Mouse (Mus musculus): ENCODE measurements around the gene Ap1g2. TPM values are rescaled to one million over a fixed set of nuclear protein-coding genes. Genes with fewer than 3 reads are reported as not detected.

Ap1g2 gene
- total RNA-seq, 2 experiments from 2014 or later: 15.4 to 19.3 TPM

- no peak for TF ChIP-seq CTCF (conservative IDR thresholded peaks at IDR 0.05)
- DNase-seq (ENCODE audit: low spot score in 2 of 2): no peak
- H3K27ac ChIP-seq: peak overlapping the region; percentile 63
Measured at GRCm38 (mm10) chr14:55059931-55060330, 46.5 kb downstream of the Ap1g2 start.

DNA sequence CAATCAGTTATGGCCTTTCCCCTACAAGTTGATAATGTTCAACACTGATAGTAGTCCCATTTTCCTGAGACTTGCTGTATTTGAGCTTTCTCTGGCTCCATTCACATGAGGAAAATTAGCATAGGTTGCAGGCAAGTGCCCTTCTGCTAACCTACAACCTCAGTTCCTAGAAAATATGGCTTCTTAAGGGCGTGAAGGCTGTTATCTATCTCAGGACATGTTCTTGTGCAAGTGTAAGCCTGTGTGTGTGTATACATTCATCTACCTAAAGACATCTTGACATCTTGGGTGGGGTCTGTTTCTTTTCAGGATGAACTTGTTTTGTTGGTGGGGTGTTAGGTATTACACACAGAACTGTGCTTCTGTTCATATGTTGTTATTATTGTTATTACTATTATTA, 47.4 kb downstream of the Ap1g2 start:
- no peak for TF ChIP-seq CTCF (conservative IDR thresholded peaks at IDR 0.05)
- no peak overlapping the region for H3K4me3 ChIP-seq
- peak overlapping the region; percentile 63; the same call in 1 of the 2 replicates for H3K27ac ChIP-seq
- no peak for DNase-seq (ENCODE audit: low spot score in 2 of 2)

More at GRCm38 (mm10) chr14:55059931-55060330, 46.5 kb downstream of the Ap1g2 start:
- no peak overlapping the region for H3K4me3 ChIP-seq

- TF ChIP-seq CTCF (conservative IDR thresholded peaks at IDR 0.05): peak; percentile 52
- peak overlapping the region; percentile 92 for H3K27ac ChIP-seq
- peak; percentile 91 to 92 for DNase-seq (ENCODE audit: low spot score in 2 of 2)
- peak overlapping the region; percentile 47 for H3K4me3 ChIP-seq
Measured at GRCm38 (mm10) chr14:55055167-55055834, 51.1 kb downstream of the Ap1g2 start.

DNA sequence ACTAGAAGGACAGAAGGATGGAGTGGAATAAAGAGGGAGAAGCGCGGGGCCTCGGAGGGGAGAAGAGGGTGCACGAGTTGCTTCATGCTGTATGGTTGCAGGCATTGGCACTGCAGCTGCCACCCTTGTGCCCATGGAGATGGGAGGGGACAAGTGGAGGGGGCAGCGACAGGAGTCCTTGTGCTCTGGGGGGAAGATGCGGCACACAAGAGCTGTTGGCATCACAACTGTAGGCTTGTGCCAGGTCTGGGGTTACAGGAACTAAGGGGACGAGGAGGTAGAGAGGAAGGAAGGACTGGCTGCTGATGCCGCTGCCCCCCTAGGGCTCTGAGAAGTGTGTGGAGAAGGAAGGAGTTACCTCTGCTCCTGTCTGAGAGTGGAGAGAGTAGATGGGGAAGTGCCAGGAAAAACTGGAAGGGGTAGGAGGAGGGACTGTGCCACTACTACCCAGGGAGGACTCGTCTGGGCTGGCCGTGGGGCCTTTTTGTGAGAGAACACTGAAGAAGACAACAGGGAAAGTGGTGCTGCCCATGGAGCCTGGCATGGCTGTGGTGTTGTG, 52.1 kb downstream of the Ap1g2 start:
- DNase-seq (ENCODE audit: low spot score in 2 of 2): no peak
- H3K4me3 ChIP-seq: peak overlapping the region; percentile 47
- no peak for TF ChIP-seq CTCF (conservative IDR thresholded peaks at IDR 0.05)
- peak overlapping the region; percentile 92 for H3K27ac ChIP-seq

GRCm38 (mm10) chr14:55053708-55054190, 52.6 kb downstream of the Ap1g2 start:
- Histone ChIP-seq H3K4me3 (peak overlapping the region; percentile 47), H3K27ac (peak overlapping the region; percentile 92)
- DNase-seq (ENCODE audit: low spot score in 2 of 2): peak; percentile 86 to 88
- TF ChIP-seq CTCF (conservative IDR thresholded peaks at IDR 0.05): no peak

DNA sequence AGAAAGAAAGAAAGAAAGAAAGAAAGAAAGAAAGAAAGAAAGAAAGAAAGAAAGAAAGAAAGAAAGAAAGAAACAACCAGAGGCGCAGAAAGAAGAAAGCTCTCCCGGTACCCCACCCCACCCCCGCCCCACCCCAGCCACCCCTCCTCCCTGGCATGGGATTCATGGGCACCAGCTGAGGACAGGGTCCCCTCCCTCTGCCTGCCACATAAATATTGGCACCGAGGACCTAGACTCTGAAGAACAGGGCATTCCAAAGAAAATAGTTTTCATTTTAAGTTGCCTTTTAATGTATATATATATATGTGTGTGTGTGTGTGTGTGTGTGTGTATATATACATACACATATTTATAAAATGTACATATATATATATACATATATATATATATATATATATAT, 53.3 kb downstream of the Ap1g2 start:
- peak overlapping the region; percentile 92 for H3K27ac ChIP-seq
- peak overlapping the region; percentile 47; the same call in 1 of the 2 replicates for H3K4me3 ChIP-seq
- DNase-seq (ENCODE audit: low spot score in 2 of 2): no peak
- no peak for TF ChIP-seq CTCF (conservative IDR thresholded peaks at IDR 0.05)

DNA sequence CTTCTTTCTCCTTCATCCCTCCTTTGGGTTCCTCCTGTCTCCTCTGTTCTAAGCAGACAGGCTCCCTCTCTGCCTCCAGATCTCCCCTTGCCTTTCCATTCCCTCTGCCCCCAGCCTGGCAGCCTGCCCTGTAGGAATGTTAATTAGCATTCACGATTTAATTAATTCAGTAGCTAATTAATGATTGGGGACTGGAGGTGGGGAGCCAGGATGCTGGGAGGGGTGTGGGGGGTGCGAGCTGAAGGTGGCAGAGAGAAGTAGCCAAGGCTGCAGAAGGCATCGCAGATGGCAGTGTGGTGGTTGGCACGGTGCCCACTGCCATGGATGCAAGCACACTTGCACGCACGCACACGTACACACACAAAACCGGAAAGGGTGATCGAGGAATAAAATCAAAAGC, 53.9 kb downstream of the Ap1g2 start:
- DNase-seq (ENCODE audit: low spot score in 2 of 2): peak; percentile 87 to 89
- Histone ChIP-seq H3K4me3 (no peak overlapping the region), H3K27ac (peak overlapping the region; percentile 85)
- no peak for TF ChIP-seq CTCF (conservative IDR thresholded peaks at IDR 0.05)

Other genes starting within 250 kb of the Ap1g2 start
- 10 to 100 TPM; 22.0 to 22.2 TPM for gene Homez, start 235.6 kb downstream of the Ap1g2 start, total RNA-seq (2021)
- 10 to 100 TPM; 22.1 to 24.3 TPM for gene Ppp1r3e, start 229.0 kb downstream of the Ap1g2 start, total RNA-seq (2021)
- 100 to 1,000 TPM; 114 to 126 TPM for gene Bcl2l2, start 223.2 kb downstream of the Ap1g2 start, total RNA-seq (2021)
- gene Gm20521, start 223.2 kb downstream of the Ap1g2 start, total RNA-seq (2021): 1 to 10 TPM; 1.0 to 9.4 TPM
- gene Pabpn1, start 214.1 kb downstream of the Ap1g2 start, total RNA-seq (2021): 100 to 1,000 TPM; 271 to 305 TPM
- gene Slc22a17, start 193.5 kb downstream of the Ap1g2 start, total RNA-seq (2021): 100 to 1,000 TPM; 666 to 700 TPM
- 10 to 100 TPM; 10.6 to 11.2 TPM for gene Efs, start 180.5 kb downstream of the Ap1g2 start, total RNA-seq (2021)
- not detected for gene Il25, start 173.9 kb downstream of the Ap1g2 start, total RNA-seq (2021)
- gene Cmtm5, start 170.3 kb downstream of the Ap1g2 start, total RNA-seq (2021): 10 to 100 TPM; 66.9 to 78.4 TPM
- 1 to 10 TPM; 2.5 to 3.0 TPM for gene Myh6, start 139.7 kb downstream of the Ap1g2 start, total RNA-seq (2021)
- not detected for gene Gm17428, start 129.7 kb downstream of the Ap1g2 start, total RNA-seq (2021)
- gene Myh7, start 112.0 kb downstream of the Ap1g2 start, total RNA-seq (2021): 1 to 10 TPM; 8.3 TPM
- 10 to 100 TPM; 30.3 to 34.9 TPM for gene Ngdn, start 91.1 kb downstream of the Ap1g2 start, total RNA-seq (2021)
- gene Zfhx2, start 14.3 kb downstream of the Ap1g2 start, total RNA-seq (2021): 10 to 100 TPM; 55.5 to 67.3 TPM
- 10 to 100 TPM; 19.3 to 23.7 TPM for gene Thtpa, start 11.8 kb downstream of the Ap1g2 start, total RNA-seq (2021)
- 100 to 1,000 TPM; 453 to 476 TPM for gene Jph4, start 10.3 kb upstream of the Ap1g2 start, total RNA-seq (2021)
- not detected for gene Dhrs2, start 115.4 kb upstream of the Ap1g2 start, total RNA-seq (2021)